Mouse (Mus musculus): ENCODE measurements around the gene Stk31. TPM values are rescaled to one million over a fixed set of nuclear protein-coding genes. Genes with fewer than 3 reads are reported as not detected.
"Not testable (repeated sequence)": the region's sequence is repeated elsewhere in the genome, so short reads cannot be mapped to it uniquely, and the experiment has no call there.

Gene Stk31
- polyA plus RNA-seq, 1 experiment from 2014 or later = not detected

DNA sequence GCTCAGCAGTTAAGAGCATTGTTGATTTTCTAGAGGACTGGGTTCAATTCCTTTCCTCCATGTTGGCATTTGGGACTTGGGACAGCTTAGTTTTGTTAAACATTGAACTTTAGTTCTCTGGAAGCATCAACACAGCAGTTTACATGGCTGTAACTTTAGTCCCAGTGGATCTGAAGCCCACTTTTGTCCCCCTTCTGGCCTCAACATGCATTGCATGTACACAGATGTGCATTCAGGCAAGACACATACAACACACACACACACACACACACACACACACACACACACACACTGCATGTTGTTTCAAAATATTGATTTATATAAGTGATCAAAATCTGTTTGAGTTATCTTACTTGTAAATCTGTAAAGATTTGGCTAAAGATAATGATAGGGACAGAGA lies 2.1 kb downstream of the Stk31 start:
- POLR2A ChIA-PET = no interaction called here
- ATAC-seq (no peak), DNase-seq (ENCODE audit: low read depth, low spot score) (no peak)
- in situ Hi-C loops (cut with MboI; ENCODE audit: low pct_unique_long_range_greater_than_20kb) = loop anchor here (5.0 kb wide), 2 partner anchors 170 to 340 kb away; no protein-coding TSS in a partner anchor
- TF ChIP-seq CTCF (IDR thresholded peaks at IDR 0.05) = peak; percentile 53
- peaks cover 25% of the 10 kb centered on the region for H3K27me3 ChIP-seq
- CTCF ChIA-PET = interaction anchor here (0.7 kb wide), 1 partner anchor 348 kb away, joined by 4 read pairs; no protein-coding TSS in a partner anchor

DNA sequence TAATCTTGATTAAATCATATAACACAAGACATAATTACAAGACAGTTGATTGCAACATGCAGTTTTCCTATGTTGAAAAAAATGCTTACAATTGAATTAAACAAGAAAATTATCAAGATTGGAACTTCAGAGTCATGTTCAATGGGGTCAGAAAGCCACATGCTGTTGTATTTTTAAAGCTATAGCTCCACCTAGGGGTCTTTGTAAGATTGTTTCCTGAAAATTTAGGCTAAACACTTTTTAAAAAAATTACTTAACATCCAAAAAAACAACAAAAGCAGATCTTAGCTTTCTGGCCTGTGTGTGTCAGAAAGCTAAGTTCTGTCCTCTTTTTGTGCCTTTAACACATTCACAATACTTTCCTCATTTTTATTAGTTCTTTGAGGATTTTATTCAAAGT lies 3.0 kb downstream of the Stk31 start:
- ATAC-seq (no peak), DNase-seq (ENCODE audit: low read depth, low spot score) (no peak)
- TF ChIP-seq CTCF (IDR thresholded peaks at IDR 0.05) = peak; percentile 45
- in situ Hi-C loops (cut with MboI; ENCODE audit: low pct_unique_long_range_greater_than_20kb) = loop anchor here (5.0 kb wide), 2 partner anchors 171 to 341 kb away; no protein-coding TSS in a partner anchor
- POLR2A ChIA-PET = no interaction called here
- CTCF ChIA-PET = interaction anchor here (0.7 to 1.1 kb wide), 2 partner anchors 41 to 349 kb away, joined by 3 to 4 read pairs; no protein-coding TSS in a partner anchor
- peaks cover 30% of the 10 kb centered on the region for H3K27me3 ChIP-seq

DNA sequence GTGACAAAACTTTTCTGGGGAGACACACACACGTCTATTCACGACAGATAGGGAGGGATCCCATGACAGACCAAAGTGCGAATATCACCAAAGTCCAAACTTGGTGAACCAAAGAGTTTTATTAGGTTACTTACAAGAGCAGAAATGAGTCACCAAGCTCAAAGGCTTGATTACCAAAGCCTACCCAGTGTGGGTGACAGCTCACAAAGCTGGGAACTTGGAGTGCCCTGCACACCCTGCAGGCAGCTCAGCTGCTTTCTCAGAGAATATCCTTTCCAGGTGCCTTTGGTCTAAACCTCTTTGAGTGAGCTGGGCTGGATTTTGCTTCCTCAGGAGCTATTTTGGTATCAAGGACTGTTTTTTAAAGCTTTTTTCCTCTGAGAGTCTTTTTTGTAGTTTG lies 15.4 kb downstream of the Stk31 start:
- peaks cover 15% of the 10 kb centered on the region for H3K27me3 ChIP-seq
- ChIA-PET POLR2A (no interaction called here), CTCF (no interaction called here)
- TF ChIP-seq CTCF (IDR thresholded peaks at IDR 0.05) = no peak
- in situ Hi-C loops (cut with MboI; ENCODE audit: low pct_unique_long_range_greater_than_20kb) = no loop called here
- ATAC-seq (peak; percentile 62), DNase-seq (ENCODE audit: low read depth, low spot score) (peak; percentile 15)

DNA sequence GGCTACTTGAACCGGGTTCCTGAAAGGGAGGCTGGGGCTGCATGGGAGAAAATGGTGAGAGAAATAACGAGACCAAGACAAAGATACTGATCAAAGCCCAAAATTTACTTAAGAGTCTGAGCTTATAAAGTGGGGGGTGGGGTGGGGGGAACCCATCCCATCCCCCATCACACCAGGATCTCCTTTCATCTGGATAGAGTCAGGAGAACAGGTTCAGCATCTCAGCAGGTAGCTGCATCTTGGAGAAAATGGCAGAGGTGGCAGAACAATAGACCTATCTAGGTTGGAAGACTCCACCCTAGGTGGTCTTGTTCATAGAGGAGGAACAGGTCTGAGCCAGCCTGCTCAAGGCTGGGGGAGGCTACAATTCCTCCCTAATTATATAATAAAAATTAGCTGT lies 17.6 kb downstream of the Stk31 start:
- DNase-seq (ENCODE audit: low read depth, low spot score); in situ Hi-C loops (cut with MboI; ENCODE audit: low pct_unique_long_range_greater_than_20kb); POLR2A ChIA-PET; ATAC-seq; CTCF ChIA-PET: not testable (repeated sequence)
- H3K27me3 ChIP-seq = peaks cover 21% of the 10 kb centered on the region

DNA sequence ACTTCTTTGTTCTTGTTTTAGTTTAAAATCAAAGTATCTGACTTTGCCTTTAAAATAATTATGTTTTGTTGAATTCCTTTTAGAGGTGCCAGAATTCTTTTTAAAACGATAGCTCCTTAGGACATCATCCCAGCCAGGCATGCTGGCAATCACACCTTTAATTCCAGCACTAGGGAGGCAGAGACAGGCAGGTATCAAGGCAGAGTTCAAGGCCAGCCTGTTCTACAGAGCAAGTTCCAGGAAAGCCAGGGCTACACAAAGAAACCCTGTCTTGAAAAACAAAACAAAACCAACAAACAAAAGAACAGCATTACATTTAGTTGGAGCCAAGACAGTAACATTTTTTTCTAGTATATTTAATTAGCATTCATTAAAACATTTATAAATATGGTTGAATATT lies 20.6 kb downstream of the Stk31 start:
- ChIA-PET CTCF (no interaction called here), POLR2A (no interaction called here)
- DNase-seq (ENCODE audit: low read depth, low spot score) (no peak), ATAC-seq (no peak)
- TF ChIP-seq CTCF (IDR thresholded peaks at IDR 0.05) = no peak
- in situ Hi-C loops (cut with MboI; ENCODE audit: low pct_unique_long_range_greater_than_20kb) = no loop called here
- H3K27me3 ChIP-seq = peaks cover 27% of the 10 kb centered on the region

DNA sequence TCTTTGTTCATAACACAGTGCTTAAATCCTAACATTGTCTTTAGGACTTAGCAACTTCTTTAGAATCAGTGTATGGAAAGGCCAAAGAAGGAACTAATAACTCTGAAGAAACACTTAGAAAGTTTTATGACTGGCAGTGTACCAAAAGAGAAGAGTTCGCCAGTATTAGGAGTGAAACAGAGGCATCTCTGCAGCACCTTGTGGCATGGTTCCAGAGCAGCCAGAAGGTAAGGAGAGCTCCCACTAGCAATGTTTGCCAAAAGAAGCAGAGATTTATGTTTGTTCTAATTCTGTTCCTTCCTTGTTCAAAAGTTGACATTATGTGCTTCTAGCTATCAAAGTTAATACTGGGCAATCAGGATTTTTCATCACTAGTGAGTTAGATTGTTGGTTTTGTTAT lies 41.9 kb downstream of the Stk31 start:
- no peak for TF ChIP-seq CTCF (IDR thresholded peaks at IDR 0.05)
- ChIA-PET CTCF (no interaction called here), POLR2A (interaction anchor here (0.6 kb wide), 1 partner anchor 396 kb away, joined by 4 read pairs; no protein-coding TSS in a partner anchor)
- H3K27me3 ChIP-seq = peaks cover 52% of the 10 kb centered on the region
- no peak for ATAC-seq
- no peak for DNase-seq (ENCODE audit: low read depth, low spot score)
- in situ Hi-C loops (cut with MboI; ENCODE audit: low pct_unique_long_range_greater_than_20kb) = no loop called here

DNA sequence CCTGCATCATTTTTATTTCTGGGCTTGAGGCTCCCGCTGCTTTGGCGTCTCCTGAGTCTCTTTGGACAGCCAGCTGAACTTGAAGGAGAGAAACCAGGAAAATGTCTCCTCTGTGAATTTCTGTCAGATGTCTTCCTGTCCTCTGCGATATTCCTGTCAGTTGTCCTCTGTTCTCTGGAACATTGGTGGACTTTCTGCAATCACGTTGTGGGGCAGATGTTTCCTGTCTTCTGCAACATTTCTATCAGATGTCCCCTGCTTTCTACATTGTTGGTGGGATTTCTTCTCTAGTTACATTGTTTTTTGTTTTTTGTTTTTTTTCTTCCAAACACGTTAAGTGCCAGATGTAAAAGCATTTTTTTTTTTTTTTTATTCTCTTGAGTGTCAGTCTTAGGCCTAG lies 62.7 kb downstream of the Stk31 start:
- DNase-seq (ENCODE audit: low read depth, low spot score) (no peak), ATAC-seq (no peak)
- ChIA-PET CTCF (no interaction called here), POLR2A (no interaction called here)
- in situ Hi-C loops (cut with MboI; ENCODE audit: low pct_unique_long_range_greater_than_20kb) = no loop called here
- H3K27me3 ChIP-seq = peaks cover 7% of the 10 kb centered on the region
- no peak for TF ChIP-seq CTCF (IDR thresholded peaks at IDR 0.05)

DNA sequence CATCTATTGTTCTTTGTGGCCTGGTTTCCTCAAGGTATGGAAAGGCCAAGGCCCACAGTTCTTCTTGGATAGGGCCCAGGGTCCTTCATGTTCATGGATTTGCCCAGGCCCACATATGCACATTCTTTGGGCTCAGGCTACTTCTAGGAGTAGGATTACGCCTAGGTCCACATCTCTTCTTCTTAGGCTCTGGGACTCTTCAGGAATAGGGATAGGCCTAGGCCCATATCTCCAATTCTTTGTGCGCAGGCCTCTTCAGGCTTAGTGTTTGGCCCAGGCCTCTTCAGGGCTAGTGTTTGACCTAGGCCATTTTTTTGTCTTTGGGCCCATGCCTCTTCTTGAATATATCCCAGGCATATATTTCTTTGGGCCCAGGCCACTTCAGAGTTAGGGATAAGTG lies 87.8 kb downstream of the Stk31 start:
- H3K27me3 ChIP-seq = no peaks in the 10 kb centered on the region
- ChIA-PET CTCF (no interaction called here), POLR2A (no interaction called here)
- in situ Hi-C loops (cut with MboI; ENCODE audit: low pct_unique_long_range_greater_than_20kb) = no loop called here
- TF ChIP-seq CTCF (IDR thresholded peaks at IDR 0.05) = no peak
- DNase-seq (ENCODE audit: low read depth, low spot score) (no peak), ATAC-seq (no peak)

DNA sequence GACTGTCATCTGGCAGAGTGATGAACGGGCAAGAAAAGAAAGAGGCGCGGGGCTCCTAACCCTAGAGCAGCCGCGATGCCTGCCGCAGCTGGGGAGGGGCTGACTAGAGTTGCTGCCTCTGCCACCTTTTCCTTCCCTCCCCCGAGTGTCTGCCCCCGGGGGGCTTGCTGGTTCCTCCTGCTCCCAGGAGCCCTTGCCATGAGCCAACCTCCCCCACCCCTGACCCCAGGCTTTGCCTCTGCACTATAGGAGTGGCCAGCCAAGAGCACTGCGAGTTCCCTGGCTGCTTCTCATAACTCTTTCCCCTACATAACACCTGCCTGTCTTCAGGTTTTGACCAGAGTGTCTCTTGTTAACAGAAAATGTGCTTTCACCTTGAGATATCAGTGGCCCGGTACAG lies 96.1 kb downstream of the Stk31 start:
- no peak for ATAC-seq
- TF ChIP-seq CTCF (IDR thresholded peaks at IDR 0.05) = no peak
- in situ Hi-C loops (cut with MboI; ENCODE audit: low pct_unique_long_range_greater_than_20kb) = no loop called here
- POLR2A ChIA-PET = no interaction called here
- DNase-seq (ENCODE audit: low read depth, low spot score) = no peak
- H3K27me3 ChIP-seq = no peaks in the 10 kb centered on the region
- CTCF ChIA-PET = no interaction called here

DNA sequence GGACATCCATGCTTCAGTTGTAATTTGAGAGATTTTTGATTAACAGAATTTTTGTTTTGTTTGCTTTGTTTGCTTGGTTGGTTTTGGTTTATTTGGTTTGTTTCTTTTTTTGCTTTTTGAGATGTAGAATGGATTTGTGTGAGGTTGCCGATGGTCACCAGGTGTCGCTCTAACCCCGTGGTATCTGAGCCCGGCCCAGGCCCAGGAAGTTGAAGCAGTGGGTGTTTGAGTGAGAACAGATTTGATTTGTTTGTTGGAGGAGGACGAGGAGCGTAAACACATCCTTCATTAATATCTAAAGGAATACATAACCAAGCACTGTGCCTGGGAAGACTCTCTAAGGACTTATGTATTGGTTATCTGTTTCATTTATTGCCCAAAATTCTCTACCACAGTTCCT lies 123.6 kb downstream of the Stk31 start:
- POLR2A ChIA-PET = no interaction called here
- ATAC-seq (no peak), DNase-seq (ENCODE audit: low read depth, low spot score) (no peak)
- in situ Hi-C loops (cut with MboI; ENCODE audit: low pct_unique_long_range_greater_than_20kb) = loop anchor here (5.0 to 10.0 kb wide), 4 partner anchors 588 to 1023 kb away; no protein-coding TSS in a partner anchor
- CTCF ChIA-PET = interaction anchor here (0.6 to 1.0 kb wide), 3 partner anchors 16 to 786 kb away, joined by 3 read pairs; no protein-coding TSS in a partner anchor
- peaks cover 10% of the 10 kb centered on the region for H3K27me3 ChIP-seq
- peak; percentile 95 for TF ChIP-seq CTCF (IDR thresholded peaks at IDR 0.05)

Other genes starting within 250 kb of the Stk31 start
- 2.4 TPM for gene Igf2bp3, start 180.6 kb upstream of the Stk31 start, polyA plus RNA-seq (2021)
- 104 TPM for gene Tra2a, start 131.6 kb upstream of the Stk31 start, polyA plus RNA-seq (2021)
- 19.1 TPM for gene Ccdc126, start 76.3 kb upstream of the Stk31 start, polyA plus RNA-seq (2021)
- gene Fam221a, start 27.9 kb upstream of the Stk31 start, polyA plus RNA-seq (2021) = 2.3 TPM